Mouse (Mus musculus) liver, embryonic 15.5 days (tissue): ENCODE measurements around the gene Hykk. TPM values are rescaled to one million over a fixed set of nuclear protein-coding genes. Genes with fewer than 3 reads are reported as not detected.
A peak's percentile ranks its signal among the peaks of the same experiment; 100 is the strongest.

Experiments
- ATAC-seq: fragments of 200-750 bp; cut with Nextera tagmentation; 2 replicates; pipeline ENCODE4 v1.8.0; 2017; ENCODE audit warnings: moderate number of reproducible peaks, mild to moderate bottlenecking, moderate library complexity; ENCODE audit not compliant: insufficient read depth
- H3K27ac ChIP-seq: fragments of 300-500 bp; sonication (generic); replicated peaks from 2 replicates; pipeline ENCODE4 v1.5.1; 2015; ENCODE audit warnings: mild to moderate bottlenecking, inconsistent platforms
- H3K27me3 ChIP-seq: fragments of 300-500 bp; sonication (generic); 2 replicates; pipeline ENCODE4 v1.6.1; 2015; ENCODE audit warnings: mild to moderate bottlenecking, inconsistent platforms
- H3K36me3 ChIP-seq: fragments of 300-500 bp; sonication (generic); replicated peaks from 2 replicates; pipeline ENCODE4 v1.6.1; 2015; ENCODE audit warnings: moderate library complexity, mild to moderate bottlenecking, inconsistent platforms
- H3K4me1 ChIP-seq: fragments of 300-500 bp; sonication (generic); replicated peaks from 2 replicates; pipeline ENCODE4 v1.6.1; 2015; ENCODE audit warnings: inconsistent platforms
- H3K4me2 ChIP-seq: fragments of 300-500 bp; sonication (generic); 2 replicates; pipeline ENCODE4 v1.6.1; 2015; ENCODE audit warnings: moderate library complexity, mild to moderate bottlenecking, inconsistent platforms
- H3K4me3 ChIP-seq: fragments of 300-500 bp; sonication (generic); replicated peaks from 2 replicates; pipeline ENCODE4 v1.5.1; 2015; ENCODE audit warnings: mild to moderate bottlenecking, inconsistent platforms
- H3K9ac ChIP-seq: fragments of 300-500 bp; sonication (generic); 2 replicates; pipeline ENCODE4 v1.6.1; 2015; ENCODE audit warnings: moderate library complexity, mild to moderate bottlenecking, inconsistent platforms
- H3K9me3 ChIP-seq: fragments of 300-500 bp; sonication (generic); replicated peaks from 2 replicates; pipeline ENCODE4 v1.6.1; 2016; ENCODE audit warnings: inconsistent platforms
- WGBS: fragments of 180-500 bp; shearing (Covaris S2); methylation state at CpG from one replicate; pipeline ENCODE4 v1.1.7; 2015; ENCODE audit warnings: mixed read lengths; ENCODE audit not compliant: insufficient replicate concordance; 5-methylcytosine and 5-hydroxymethylcytosine counted together
- polyA plus RNA-seq: library from polyadenylated mRNA; unstranded; fragments of >200 nt; fragmentation: Nextera tagmentation; extraction: Ambion mirVana; gene quantifications from 2 replicates; pipeline ENCODE4 v1.2.1, GENCODE M21; 2015

Gene Hykk
- polyA plus RNA-seq, result 2.6 and 3.0 TPM in 2 replicates

DNA sequence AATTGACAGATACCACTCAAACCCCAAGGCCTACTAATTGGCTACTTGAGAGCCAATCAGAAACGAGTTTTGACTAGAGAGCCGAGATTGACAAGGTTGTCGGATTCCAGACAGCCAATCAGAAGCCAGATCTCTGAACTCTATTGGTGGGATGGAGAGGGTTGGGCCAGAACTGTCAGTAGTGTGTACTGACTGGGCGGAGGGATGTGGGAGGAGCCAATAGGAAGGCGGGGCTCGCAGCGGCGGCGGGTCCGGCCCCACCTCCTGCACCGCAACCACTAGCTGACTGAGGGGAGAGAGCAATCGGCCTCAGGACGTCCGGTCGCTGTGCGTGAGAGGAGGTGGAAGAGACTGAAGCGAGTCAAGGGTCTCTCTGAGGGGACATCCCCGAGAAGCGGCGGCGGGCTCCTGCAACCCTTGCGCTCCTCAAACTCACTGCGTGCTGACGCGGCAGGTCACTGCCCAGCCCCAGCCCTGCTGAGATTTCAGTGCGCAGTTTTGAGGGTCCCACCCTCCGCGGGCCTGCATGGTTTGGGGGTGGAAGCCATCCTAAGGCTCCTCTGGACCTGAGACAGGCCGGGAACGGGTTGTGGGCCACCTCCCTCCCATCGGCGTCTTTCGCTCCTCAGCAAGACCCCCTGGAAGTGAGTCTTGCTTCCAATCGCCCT lies at the start of gene Hykk:
TSS of gene Hykk (plus strand) at position 274 of the 668 bp plus-strand sequence.
- peak within 1 kb of the TSS; percentile 41; the same call in 1 of the 2 replicates for H3K27ac ChIP-seq
- no peaks in the 10 kb centered on the region for H3K9me3 ChIP-seq
- WGBS, result 1% methylated on average over 34 of the region's 34 CpGs
- no peaks in the 10 kb centered on the region for H3K36me3 ChIP-seq
- H3K9ac ChIP-seq, result peak within 1 kb of the TSS; percentile 37; the same call in 1 of the 2 replicates
- H3K4me2 ChIP-seq, result peak within 1 kb of the TSS; percentile 68
- ATAC-seq, result peak; percentile 91
- peaks cover 19% of the 10 kb centered on the region for H3K27me3 ChIP-seq
- H3K4me1 ChIP-seq, result peaks cover 9% of the 10 kb centered on the region; the same call in 1 of the 2 replicates
- H3K4me3 ChIP-seq, result peak within 1 kb of the TSS; percentile 57

DNA sequence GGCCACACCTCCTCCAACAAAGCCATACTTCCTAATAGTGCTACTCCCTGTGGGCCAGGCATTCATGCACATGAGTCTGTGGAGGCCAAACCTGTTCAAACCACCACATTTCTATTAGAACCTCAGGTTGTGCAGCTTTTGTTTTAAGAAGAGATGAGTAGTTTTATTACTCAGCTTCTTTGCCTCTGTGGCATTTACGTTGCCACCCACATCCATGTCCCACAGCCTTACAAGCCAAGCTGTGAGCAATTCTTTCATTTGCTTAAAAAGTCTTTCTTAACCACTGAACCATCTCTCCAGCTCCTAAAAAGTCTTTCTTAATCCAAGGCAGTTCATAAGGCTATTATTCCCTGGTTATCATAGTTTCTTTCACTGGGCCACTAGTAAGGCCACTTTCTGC lies 38.3 kb upstream of the Hykk start:
- Histone ChIP-seq H3K9ac (no peak overlapping the region), H3K4me3 (no peak overlapping the region), H3K4me1 (no peaks in the 10 kb centered on the region), H3K36me3 (peaks cover 51% of the 10 kb centered on the region), H3K27me3 (no peaks in the 10 kb centered on the region), H3K27ac (no peak overlapping the region), H3K9me3 (no peaks in the 10 kb centered on the region), H3K4me2 (no peak overlapping the region)
- 92% methylated on average over 1 of the region's 1 CpGs for WGBS
- no peak for ATAC-seq

DNA sequence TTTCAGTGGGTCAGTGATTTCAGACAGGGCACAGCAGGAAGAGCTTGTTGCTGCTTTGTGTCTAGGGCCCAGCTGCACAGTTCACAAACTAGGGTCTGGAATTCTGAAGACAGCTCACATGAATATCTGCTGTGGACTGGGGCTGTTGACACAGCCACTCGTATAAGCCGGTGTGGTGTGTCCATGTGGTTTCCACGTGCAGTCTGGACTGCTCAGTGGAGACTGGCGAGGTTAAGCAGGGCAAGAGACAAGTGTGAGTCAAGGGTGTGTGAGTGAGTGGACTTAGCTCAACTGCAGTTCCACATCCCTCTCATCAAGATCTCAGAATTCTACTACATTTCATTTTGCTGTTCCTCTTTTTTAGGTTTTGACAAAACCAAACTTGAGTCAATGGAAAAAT lies 25.0 kb upstream of the Hykk start:
- Histone ChIP-seq H3K4me2 (no peak overlapping the region), H3K9me3 (no peaks in the 10 kb centered on the region), H3K36me3 (peaks cover 67% of the 10 kb centered on the region), H3K27ac (no peak overlapping the region), H3K4me1 (no peaks in the 10 kb centered on the region), H3K4me3 (no peak overlapping the region), H3K27me3 (no peaks in the 10 kb centered on the region), H3K9ac (no peak overlapping the region)
- no peak for ATAC-seq
- 75% methylated on average over 4 of the region's 4 CpGs for WGBS

DNA sequence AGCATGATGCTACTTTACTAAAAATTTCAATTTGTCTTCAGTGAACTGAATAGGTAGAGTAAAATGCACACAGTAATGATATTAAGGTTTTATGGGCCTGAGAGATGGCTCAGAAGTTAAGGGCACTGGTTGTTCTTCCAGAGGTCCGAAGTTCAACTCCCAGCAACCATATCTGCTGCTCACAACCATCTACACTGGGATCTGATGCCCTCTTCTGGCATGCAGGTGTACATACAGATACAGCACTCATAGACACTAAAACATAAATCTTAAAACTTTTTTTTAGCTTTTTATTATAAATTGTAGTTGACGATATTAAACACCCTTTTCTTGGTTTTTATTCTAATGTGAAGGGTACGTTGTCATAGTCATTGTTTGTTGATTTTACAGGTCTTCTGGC lies 20.0 kb upstream of the Hykk start:
- no peak overlapping the region for H3K4me2 ChIP-seq
- WGBS, result 74% methylated on average over 3 of the region's 3 CpGs
- peaks cover 64% of the 10 kb centered on the region for H3K36me3 ChIP-seq
- no peaks in the 10 kb centered on the region for H3K27me3 ChIP-seq
- H3K4me3 ChIP-seq, result no peak overlapping the region
- H3K4me1 ChIP-seq, result no peaks in the 10 kb centered on the region
- ATAC-seq, result no peak
- H3K27ac ChIP-seq, result no peak overlapping the region
- H3K9ac ChIP-seq, result no peak overlapping the region
- H3K9me3 ChIP-seq, result no peaks in the 10 kb centered on the region

DNA sequence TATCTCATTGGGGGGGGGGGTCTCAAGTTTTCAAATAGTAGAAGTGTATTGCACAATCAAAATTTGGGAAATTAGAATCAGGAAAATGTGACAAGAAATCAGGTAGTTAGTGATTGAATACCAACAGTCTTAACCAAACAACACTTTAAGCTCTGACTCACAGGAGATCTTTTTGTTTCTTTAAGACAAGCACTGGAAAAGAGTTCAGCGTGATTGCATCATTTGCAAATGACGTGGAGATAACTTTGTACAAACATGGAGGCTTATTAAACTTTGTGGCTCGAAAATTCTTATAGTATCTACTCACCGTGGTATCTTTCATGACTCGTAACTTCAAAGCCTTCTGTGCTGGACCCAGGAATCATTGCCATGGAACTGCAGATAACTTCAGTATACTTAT lies 7.6 kb upstream of the Hykk start:
- Histone ChIP-seq H3K9me3 (no peaks in the 10 kb centered on the region), H3K27ac (no peak overlapping the region), H3K4me1 (no peaks in the 10 kb centered on the region), H3K4me2 (no peak overlapping the region), H3K4me3 (no peak overlapping the region), H3K9ac (no peak overlapping the region), H3K27me3 (no peaks in the 10 kb centered on the region), H3K36me3 (peaks cover 41% of the 10 kb centered on the region)
- 73% methylated on average over 5 of the region's 5 CpGs for WGBS
- no peak for ATAC-seq

DNA sequence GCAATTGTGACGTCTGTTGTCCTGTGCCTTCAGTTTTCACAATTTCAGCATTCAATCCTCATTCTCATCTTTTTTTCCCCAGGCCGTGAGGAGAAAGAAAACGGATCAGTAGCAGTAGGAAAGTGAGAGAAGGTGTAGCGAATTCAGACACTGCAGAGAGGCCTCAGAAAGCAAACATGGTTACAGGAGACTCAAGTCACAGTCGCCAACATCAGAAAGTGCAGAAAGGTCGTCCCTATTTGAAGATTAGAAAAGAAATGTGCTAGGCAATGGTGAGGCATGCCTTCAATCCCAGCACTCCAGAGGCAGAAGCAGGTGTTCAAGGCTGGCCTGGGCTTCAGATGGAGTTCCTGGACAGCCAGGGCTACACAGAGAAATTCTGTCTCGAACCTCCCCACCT lies 1.5 kb upstream of the Hykk start:
- Histone ChIP-seq H3K36me3 (peaks cover 7% of the 10 kb centered on the region; the same call in 1 of the 2 replicates), H3K27ac (no peak overlapping the region), H3K9me3 (no peaks in the 10 kb centered on the region), H3K4me3 (no peak overlapping the region), H3K9ac (no peak overlapping the region), H3K4me1 (peaks cover 9% of the 10 kb centered on the region; the same call in 1 of the 2 replicates), H3K4me2 (no peak overlapping the region), H3K27me3 (peaks cover 19% of the 10 kb centered on the region)
- 53% methylated on average over 7 of the region's 7 CpGs for WGBS
- ATAC-seq, result no peak

DNA sequence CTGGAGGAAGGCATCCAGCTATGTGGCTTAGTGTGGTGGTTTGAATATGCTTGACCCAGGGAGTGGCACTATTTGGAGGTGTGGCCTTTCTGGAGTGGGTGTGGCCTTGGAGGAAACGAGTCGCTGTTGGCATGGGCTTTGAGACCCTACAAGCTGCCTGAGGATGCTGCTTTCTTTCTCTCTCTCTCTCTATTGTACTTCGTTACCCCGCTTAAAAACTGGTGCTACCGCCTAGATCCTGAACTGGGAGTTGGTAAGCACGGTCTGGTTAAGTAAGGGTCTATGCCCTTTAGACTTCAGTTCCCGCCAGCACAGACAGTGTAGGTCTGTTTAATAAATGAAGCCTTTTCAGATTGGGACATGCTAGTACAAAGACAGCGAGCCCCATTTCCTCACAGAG lies 682 bp upstream of the Hykk start:
- Histone ChIP-seq H3K4me1 (peaks cover 9% of the 10 kb centered on the region; the same call in 1 of the 2 replicates), H3K36me3 (peaks cover 6% of the 10 kb centered on the region; the same call in 1 of the 2 replicates), H3K9me3 (no peaks in the 10 kb centered on the region), H3K4me2 (no peak overlapping the region), H3K27me3 (peaks cover 19% of the 10 kb centered on the region), H3K27ac (no peak overlapping the region), H3K4me3 (no peak overlapping the region), H3K9ac (no peak overlapping the region)
- 65% methylated on average over 8 of the region's 8 CpGs for WGBS
- 0 out of 2 replicates have a peak, but pooled peaks have one; percentile 2 for ATAC-seq

DNA sequence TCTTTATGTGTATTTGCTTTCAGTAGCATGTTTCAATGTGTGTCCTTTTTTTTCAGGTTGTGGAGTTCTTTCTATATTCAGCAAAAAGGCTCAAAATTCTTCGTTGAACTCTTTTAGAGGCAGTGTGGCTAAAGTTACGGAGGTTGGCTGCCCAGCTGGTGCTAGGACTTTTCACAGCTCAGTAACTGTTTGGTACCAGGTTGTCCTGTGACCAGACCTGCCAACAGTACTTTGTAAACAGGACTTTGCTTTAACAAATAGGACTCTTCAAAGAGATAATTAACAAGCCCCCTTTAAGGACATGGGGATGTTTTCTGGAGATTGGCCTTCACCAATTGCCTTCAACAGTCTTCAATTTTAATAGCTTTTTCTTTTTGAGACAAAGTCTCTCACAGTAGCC lies 1.1 kb downstream of the Hykk start:
- no peak for ATAC-seq
- peak overlapping the region; percentile 16; the same call in 1 of the 2 replicates for H3K4me2 ChIP-seq
- 45% methylated on average over 2 of the region's 2 CpGs for WGBS

DNA sequence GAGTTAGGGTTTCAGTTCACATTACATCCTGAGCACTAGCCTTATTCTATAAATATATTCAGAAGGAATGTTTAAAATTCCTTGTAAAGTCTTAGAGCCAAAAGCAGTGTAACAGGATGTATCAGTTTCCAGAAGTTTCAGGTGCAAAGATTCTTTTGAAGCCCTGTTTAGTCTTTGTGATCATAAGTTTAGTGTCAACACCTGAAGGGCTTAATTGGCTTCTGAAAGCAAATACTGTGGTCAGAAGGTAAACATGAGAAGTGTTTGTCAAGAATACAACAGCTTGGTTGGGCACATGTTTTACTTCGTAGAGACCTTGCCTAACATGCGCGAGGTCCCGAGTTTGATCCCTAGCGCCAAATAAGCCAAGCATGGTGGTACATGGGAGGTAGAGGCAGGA lies 1.7 kb downstream of the Hykk start:
- H3K27ac ChIP-seq, result no peak overlapping the region
- peak overlapping the region; percentile 16; the same call in 1 of the 2 replicates for H3K4me2 ChIP-seq
- peaks cover 19% of the 10 kb centered on the region for H3K27me3 ChIP-seq
- no peak overlapping the region for H3K9ac ChIP-seq
- 88% methylated on average over 5 of the region's 5 CpGs for WGBS
- H3K36me3 ChIP-seq, result 0 out of 2 replicates have a peak, but pooled peaks cover 5% of the 10 kb centered on the region
- no peaks in the 10 kb centered on the region for H3K9me3 ChIP-seq
- H3K4me1 ChIP-seq, result peaks cover 9% of the 10 kb centered on the region; the same call in 1 of the 2 replicates
- H3K4me3 ChIP-seq, result no peak overlapping the region
- no peak for ATAC-seq

More for the DNA sequence above, 1.1 kb downstream of the Hykk start:
- no peak overlapping the region for H3K27ac ChIP-seq
- H3K9ac ChIP-seq, result no peak overlapping the region
- no peaks in the 10 kb centered on the region for H3K9me3 ChIP-seq
- 0 out of 2 replicates have a peak, but pooled peaks cover 5% of the 10 kb centered on the region for H3K36me3 ChIP-seq
- H3K27me3 ChIP-seq, result peaks cover 19% of the 10 kb centered on the region
- peaks cover 9% of the 10 kb centered on the region; the same call in 1 of the 2 replicates for H3K4me1 ChIP-seq
- H3K4me3 ChIP-seq, result peak overlapping the region; percentile 57; the same call in 1 of the 2 replicates

DNA sequence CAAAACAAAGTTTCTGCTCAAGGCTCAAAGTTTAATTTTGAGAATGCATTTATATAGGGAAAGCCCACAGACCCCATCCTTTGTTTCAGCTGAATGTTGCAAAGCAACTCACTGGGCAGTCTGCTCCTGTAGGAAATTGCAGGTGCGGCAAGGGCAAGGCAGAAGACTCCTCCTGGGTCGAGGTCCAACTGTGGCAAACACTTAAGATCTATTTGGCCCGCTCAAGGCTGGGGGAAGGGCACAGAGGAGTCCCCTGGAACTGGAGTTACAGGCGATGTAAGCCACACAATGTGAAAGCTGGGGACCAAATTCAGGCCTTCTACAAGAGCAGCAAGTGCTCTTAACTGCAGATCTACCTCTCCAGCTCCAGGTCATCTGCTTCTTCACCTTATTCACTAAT lies 2.9 kb downstream of the Hykk start:
- H3K9ac ChIP-seq, result no peak overlapping the region
- no peak overlapping the region for H3K27ac ChIP-seq
- 37% methylated on average over 4 of the region's 4 CpGs for WGBS
- no peak for ATAC-seq
- no peak overlapping the region for H3K4me3 ChIP-seq
- H3K9me3 ChIP-seq, result no peaks in the 10 kb centered on the region
- H3K36me3 ChIP-seq, result 0 out of 2 replicates have a peak, but pooled peaks cover 5% of the 10 kb centered on the region
- no peak overlapping the region for H3K4me2 ChIP-seq
- peaks cover 19% of the 10 kb centered on the region for H3K27me3 ChIP-seq
- peaks cover 9% of the 10 kb centered on the region; the same call in 1 of the 2 replicates for H3K4me1 ChIP-seq

DNA sequence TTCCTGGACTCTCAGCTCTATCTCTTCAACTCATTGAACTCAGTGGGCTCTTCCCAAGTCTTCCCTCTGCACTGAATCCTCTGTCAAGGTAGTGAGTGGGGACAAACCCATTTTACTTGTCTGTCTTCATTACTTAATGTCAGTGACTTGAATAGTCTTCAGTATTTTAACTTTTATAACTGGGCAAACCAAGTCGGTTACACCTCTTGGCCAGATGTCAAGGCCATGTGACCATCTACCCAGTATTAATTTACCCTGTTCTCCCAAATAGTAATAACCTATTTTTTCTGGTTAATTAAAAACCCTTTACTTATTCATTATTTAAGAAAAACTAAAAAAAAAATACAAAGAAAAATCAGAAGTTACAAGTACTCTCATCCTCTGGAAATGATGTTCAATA lies 13.7 kb downstream of the Hykk start:
- Histone ChIP-seq H3K4me1 (no peaks in the 10 kb centered on the region), H3K27ac (no peak overlapping the region), H3K9me3 (no peaks in the 10 kb centered on the region), H3K27me3 (no peaks in the 10 kb centered on the region), H3K9ac (no peak overlapping the region), H3K4me3 (no peak overlapping the region), H3K36me3 (no peaks in the 10 kb centered on the region), H3K4me2 (no peak overlapping the region)
- 55% methylated on average over 1 of the region's 1 CpGs for WGBS
- ATAC-seq, result no peak
